Mouse (Mus musculus) heart, postnatal 25 days (tissue): ENCODE data around the gene Asgr1. TPM values are rescaled to one million over a fixed set of nuclear protein-coding genes. Genes with fewer than 3 reads are reported as not detected.

ENCODE experiments used
- DNase-seq: peaks from one replicate; pipeline ENCODE4 v3.0.0; 2022; ENCODE audit warnings: low spot score
- intact Hi-C: fragments of 180-260 bp; cut with DNase I; formaldehyde crosslinking; loops from one replicate; pipeline ENCODE4 v1.15.1; 2025
- microRNA-seq: library from miRNA; unstranded; fragments of <30 nt; microRNA quantifications from one replicate; pipeline ENCODE4 v1.2.0, GENCODE M21; 2022
- total RNA-seq, 2 experiments: library from RNA; stranded (reverse); gene quantifications; 2 replicates each; pipeline ENCODE4 v1.2.3; 2021

The Asgr1 gene
- total RNA-seq, 2 experiments from 2014 or later, result not detected

DNA sequence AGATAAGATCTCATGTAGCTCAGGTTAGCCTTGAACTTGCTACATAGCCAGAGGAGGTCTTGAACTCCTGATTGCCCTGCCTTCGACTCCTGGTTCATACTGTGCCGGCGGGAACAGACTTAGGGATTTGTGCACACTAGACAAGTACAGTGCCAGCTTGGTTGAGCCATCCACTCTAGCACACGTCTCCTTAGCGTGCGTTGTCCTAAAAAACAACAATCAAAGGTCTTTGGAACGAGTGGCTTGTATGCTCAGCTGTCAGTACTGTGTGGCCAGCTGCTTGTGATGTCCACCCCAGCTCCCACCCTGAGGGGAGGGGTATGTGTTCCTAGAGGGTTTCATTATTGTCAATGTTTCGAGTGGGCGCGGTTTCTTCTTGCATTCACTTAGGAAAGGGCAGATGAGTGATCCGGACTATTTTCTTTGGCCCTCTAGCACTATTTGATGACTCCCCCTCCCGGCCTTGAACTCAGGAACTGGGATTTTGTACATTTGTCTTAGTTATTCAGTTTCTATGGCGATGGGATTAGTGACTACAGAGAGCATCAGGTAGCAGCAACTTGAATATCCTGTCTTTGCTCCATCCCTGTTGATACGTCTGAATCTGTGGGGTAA, 49.9 kb downstream of the Asgr1 start:
- intact Hi-C loops, result no loop called here
- no peak for DNase-seq

DNA sequence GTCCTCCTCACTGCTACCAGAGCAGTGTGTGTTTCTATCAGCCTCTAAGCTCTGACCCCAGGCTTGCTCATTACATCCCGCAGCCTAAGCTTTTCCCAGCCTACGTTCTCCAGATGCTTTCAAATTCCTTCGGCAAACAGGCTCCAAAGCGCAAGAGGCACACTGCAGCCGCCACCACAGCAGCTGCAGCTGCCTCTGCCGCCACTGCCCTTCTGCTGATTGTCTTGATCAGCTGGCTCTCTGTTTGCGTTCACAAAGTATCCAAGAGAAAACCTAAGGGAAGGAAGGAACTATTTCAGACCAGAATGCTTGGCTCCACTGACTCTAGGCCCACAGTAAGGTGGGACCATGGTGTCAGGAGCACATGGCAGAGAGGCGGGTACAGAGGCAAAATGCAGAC, 53.2 kb downstream of the Asgr1 start:
- intact Hi-C loops, result no loop called here

More for the DNA sequence above, 53.2 kb downstream of the Asgr1 start:
- DNase-seq, result no peak

Small RNA genes lying within 50 kb of the gene (microRNA-seq; reads per million reads assigned to microRNA genes)
- 2,489 reads per million, percentile 87 among the genes with 10 or more reads in this experiment for gene Mir324

Other genes with a start within 250 kb of the Asgr1 start
- gene Tmem102, start 248.5 kb upstream of the Asgr1 start, total RNA-seq, result under 1 TPM; 0.26 to 0.45 TPM
- not detected for gene Gm39566, start 238.8 kb upstream of the Asgr1 start, total RNA-seq
- not detected for gene Spem2, start 235.6 kb upstream of the Asgr1 start, total RNA-seq
- not detected for gene Spem1, start 231.9 kb upstream of the Asgr1 start, total RNA-seq
- gene Nlgn2, start 216.3 kb upstream of the Asgr1 start, total RNA-seq, result 1 to 10 TPM; 4.4 to 5.4 TPM
- 100 to 1,000 TPM; 186 to 199 TPM for gene Tmem256, start 215.6 kb upstream of the Asgr1 start, total RNA-seq
- 10 to 100 TPM; 24.4 to 24.9 TPM for gene Plscr3, start 207.7 kb upstream of the Asgr1 start, total RNA-seq
- under 1 TPM in 1 of 2 experiments, not detected in 1; 0.14 TPM for gene Tnk1, start 195.4 kb upstream of the Asgr1 start, total RNA-seq
- gene Tmem95, start 176.1 kb upstream of the Asgr1 start, total RNA-seq, result not detected
- 1 to 10 TPM; 2.5 to 3.5 TPM for gene Kctd11, start 172.7 kb upstream of the Asgr1 start, total RNA-seq
- 1 to 10 TPM in 1 of 2 experiments, under 1 TPM in 1; 0.88 to 1.1 TPM for gene Acap1, start 158.5 kb upstream of the Asgr1 start, total RNA-seq
- under 1 TPM; 0.17 to 0.23 TPM for gene 2810408A11Rik, start 153.1 kb upstream of the Asgr1 start, total RNA-seq
- 10 to 100 TPM; 44.9 to 46.0 TPM for gene Neurl4, start 153.0 kb upstream of the Asgr1 start, total RNA-seq
- 10 to 100 TPM; 24.1 to 26.7 TPM for gene Gps2, start 140.2 kb upstream of the Asgr1 start, total RNA-seq
- gene Eif5a, start 132.1 kb upstream of the Asgr1 start, total RNA-seq, result 100 to 1,000 TPM; 427 TPM
- 10 to 100 TPM; 18.8 to 23.4 TPM for gene Ybx2, start 118.3 kb upstream of the Asgr1 start, total RNA-seq
- 100 to 1,000 TPM; 325 to 365 TPM for gene Slc2a4, start 105.9 kb upstream of the Asgr1 start, total RNA-seq
- not detected for gene Cldn7, start 89.3 kb upstream of the Asgr1 start, total RNA-seq
- gene Ctdnep1, start 72.9 kb upstream of the Asgr1 start, total RNA-seq, result 100 to 1,000 TPM; 149 to 180 TPM
- 10 to 100 TPM; 48.3 to 51.5 TPM for gene Elp5, start 71.6 kb upstream of the Asgr1 start, total RNA-seq
- gene Gabarap, start 62.9 kb upstream of the Asgr1 start, total RNA-seq, result 100 to 1,000 TPM; 274 to 291 TPM
- 10 to 100 TPM; 22.6 to 25.3 TPM for gene Phf23, start 58.3 kb upstream of the Asgr1 start, total RNA-seq
- gene Dvl2, start 53.5 kb upstream of the Asgr1 start, total RNA-seq, result 1 to 10 TPM; 3.9 to 5.2 TPM
- 1,000 to 10,000 TPM; 1,206 to 1,290 TPM for gene Acadvl, start 38.7 kb upstream of the Asgr1 start, total RNA-seq
- 1 to 10 TPM; 6.6 to 8.1 TPM for gene Dlg4, start 37.1 kb upstream of the Asgr1 start, total RNA-seq
- gene Asgr2, start 38.6 kb downstream of the Asgr1 start, total RNA-seq, result not detected
- 1 to 10 TPM; 4.3 to 4.4 TPM for gene Mgl2, start 76.2 kb downstream of the Asgr1 start, total RNA-seq
- gene Clec10a, start 102.1 kb downstream of the Asgr1 start, total RNA-seq, result 1 to 10 TPM; 2.0 to 2.3 TPM
- gene Slc16a11, start 158.7 kb downstream of the Asgr1 start, total RNA-seq, result under 1 TPM in 1 of 2 experiments, not detected in 1; 0.45 TPM
- gene Slc16a13, start 167.0 kb downstream of the Asgr1 start, total RNA-seq, result 1 to 10 TPM; 4.2 to 4.8 TPM
- gene Bcl6b, start 175.7 kb downstream of the Asgr1 start, total RNA-seq, result 10 to 100 TPM; 20.0 to 22.3 TPM
- 10 to 100 TPM; 31.4 to 36.7 TPM for gene 0610010K14Rik, start 183.8 kb downstream of the Asgr1 start, total RNA-seq
- gene Gm21988, start 185.7 kb downstream of the Asgr1 start, total RNA-seq, result 1 to 10 TPM; 2.1 to 2.3 TPM
- 100 to 1,000 TPM in 1 of 2 experiments, 10 to 100 TPM in 1; 87.9 to 103 TPM for gene Rnasek, start 185.8 kb downstream of the Asgr1 start, total RNA-seq
- 1 to 10 TPM; 3.1 to 3.7 TPM for gene Alox12, start 201.3 kb downstream of the Asgr1 start, total RNA-seq